Mouse (Mus musculus): Measurements from ENCODE around the gene Etnk1. TPM values are rescaled to one million over a fixed set of nuclear protein-coding genes. Genes with fewer than 3 reads are reported as not detected.

Gene Etnk1
- polyA plus RNA-seq, 1 experiment, result 38.7 TPM

GRCm38 (mm10) chr6:143176591-143176990 is 9.6 kb downstream of the Etnk1 start:
- no peak for DNase-seq
- no peak for TF ChIP-seq POLR2A (IDR thresholded peaks at IDR 0.05; ENCODE audit: borderline replicate concordance, extremely low read depth, low read depth, low read length)
- no peak for TF ChIP-seq CTCF (IDR thresholded peaks at IDR 0.05; ENCODE audit: insufficient read depth, low read length)
- Histone ChIP-seq H3K4me3 (replicated peaks; ENCODE audit: extremely low read depth, low read depth, low read length) (no peak overlapping the region), H3K4me1 (ENCODE audit: control insufficient read depth, insufficient read depth, low read length) (peaks cover 5% of the 10 kb centered on the region)
- 53% methylated on average over 9 of the region's 9 CpGs for WGBS

DNA sequence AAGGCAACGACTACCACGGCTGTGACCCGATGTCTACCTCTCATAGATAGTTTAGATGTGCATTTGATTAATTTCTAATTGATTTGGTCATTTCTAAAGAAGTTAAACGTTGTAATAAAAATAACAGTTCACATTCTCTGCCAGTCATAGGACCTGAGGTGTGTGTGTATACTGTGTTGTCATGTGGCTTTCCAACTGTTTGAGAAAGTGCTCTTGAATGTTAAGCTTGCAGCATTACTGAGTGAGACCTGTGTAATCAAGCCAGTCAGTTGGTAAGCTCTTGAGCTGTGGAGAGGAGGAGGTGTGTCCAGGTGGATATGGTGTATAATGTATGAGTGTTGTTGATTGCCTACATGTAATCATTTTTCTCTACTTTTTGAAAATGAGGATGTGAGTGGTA is 12.2 kb downstream of the Etnk1 start:
- Histone ChIP-seq H3K4me3 (replicated peaks; ENCODE audit: extremely low read depth, low read depth, low read length) (no peak overlapping the region), H3K4me1 (ENCODE audit: control insufficient read depth, insufficient read depth, low read length) (peaks cover 4% of the 10 kb centered on the region)
- DNase-seq, result no peak
- TF ChIP-seq CTCF (IDR thresholded peaks at IDR 0.05; ENCODE audit: insufficient read depth, low read length) (no peak), POLR2A (IDR thresholded peaks at IDR 0.05; ENCODE audit: borderline replicate concordance, extremely low read depth, low read depth, low read length) (no peak)
- 55% methylated on average over 4 of the region's 4 CpGs for WGBS

GRCm38 (mm10) chr6:143179733-143180132 is 12.7 kb downstream of the Etnk1 start:
- DNase-seq, result no peak
- Histone ChIP-seq H3K4me1 (ENCODE audit: control insufficient read depth, insufficient read depth, low read length) (peaks cover 4% of the 10 kb centered on the region), H3K4me3 (replicated peaks; ENCODE audit: extremely low read depth, low read depth, low read length) (no peak overlapping the region)
- 55% methylated on average over 2 of the region's 2 CpGs for WGBS
- TF ChIP-seq CTCF (IDR thresholded peaks at IDR 0.05; ENCODE audit: insufficient read depth, low read length) (no peak), POLR2A (IDR thresholded peaks at IDR 0.05; ENCODE audit: borderline replicate concordance, extremely low read depth, low read depth, low read length) (no peak)

DNA sequence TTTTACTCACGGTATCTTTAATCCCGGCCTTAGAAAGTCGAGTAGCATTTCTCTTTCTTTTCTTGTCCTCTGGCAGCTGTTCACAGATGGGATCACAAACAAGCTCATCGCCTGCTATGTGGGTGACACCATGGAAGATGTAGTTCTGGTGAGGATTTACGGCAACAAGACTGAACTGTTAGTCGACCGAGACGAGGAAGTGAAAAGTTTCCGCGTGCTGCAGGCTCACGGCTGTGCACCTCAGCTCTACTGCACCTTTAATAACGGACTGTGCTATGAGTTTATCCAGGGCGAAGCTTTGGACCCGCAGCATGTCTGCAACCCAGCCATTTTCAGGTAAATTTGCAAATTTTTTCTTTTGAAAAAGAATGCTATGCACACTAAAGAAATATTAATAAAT is 13.5 kb downstream of the Etnk1 start:
- peaks cover 6% of the 10 kb centered on the region for H3K4me1 ChIP-seq (ENCODE audit: control insufficient read depth, insufficient read depth, low read length)
- H3K4me3 ChIP-seq (replicated peaks; ENCODE audit: extremely low read depth, low read depth, low read length), result no peak overlapping the region
- TF ChIP-seq CTCF (IDR thresholded peaks at IDR 0.05; ENCODE audit: insufficient read depth, low read length) (no peak), POLR2A (IDR thresholded peaks at IDR 0.05; ENCODE audit: borderline replicate concordance, extremely low read depth, low read depth, low read length) (no peak)
- no peak for DNase-seq
- 65% methylated on average over 14 of the region's 14 CpGs for WGBS

DNA sequence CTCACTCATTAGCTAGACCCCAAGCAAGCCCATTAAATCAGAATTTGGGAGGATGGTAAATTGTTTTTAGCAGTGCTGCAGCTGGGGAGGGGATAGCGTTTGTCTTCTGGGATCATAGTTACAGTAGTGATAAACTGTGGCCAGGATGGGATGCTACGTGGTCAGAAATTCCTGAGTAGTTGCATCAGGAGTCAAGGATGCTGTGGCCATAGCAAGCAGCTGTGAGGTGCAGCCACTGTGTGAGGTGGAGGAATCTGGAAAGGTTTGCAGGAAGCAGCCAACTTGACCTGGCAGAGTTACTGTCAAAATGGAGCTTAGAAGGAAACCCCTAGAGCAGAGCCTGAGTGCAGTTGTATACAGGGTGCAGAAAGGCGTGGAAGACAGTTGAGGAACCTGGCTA is 17.1 kb downstream of the Etnk1 start:
- H3K4me3 ChIP-seq (replicated peaks; ENCODE audit: extremely low read depth, low read depth, low read length), result no peak overlapping the region
- 76% methylated on average over 3 of the region's 3 CpGs for WGBS
- peaks cover 6% of the 10 kb centered on the region for H3K4me1 ChIP-seq (ENCODE audit: control insufficient read depth, insufficient read depth, low read length)
- DNase-seq, result no peak
- TF ChIP-seq CTCF (IDR thresholded peaks at IDR 0.05; ENCODE audit: insufficient read depth, low read length), result no peak
- no peak for TF ChIP-seq POLR2A (IDR thresholded peaks at IDR 0.05; ENCODE audit: borderline replicate concordance, extremely low read depth, low read depth, low read length)

DNA sequence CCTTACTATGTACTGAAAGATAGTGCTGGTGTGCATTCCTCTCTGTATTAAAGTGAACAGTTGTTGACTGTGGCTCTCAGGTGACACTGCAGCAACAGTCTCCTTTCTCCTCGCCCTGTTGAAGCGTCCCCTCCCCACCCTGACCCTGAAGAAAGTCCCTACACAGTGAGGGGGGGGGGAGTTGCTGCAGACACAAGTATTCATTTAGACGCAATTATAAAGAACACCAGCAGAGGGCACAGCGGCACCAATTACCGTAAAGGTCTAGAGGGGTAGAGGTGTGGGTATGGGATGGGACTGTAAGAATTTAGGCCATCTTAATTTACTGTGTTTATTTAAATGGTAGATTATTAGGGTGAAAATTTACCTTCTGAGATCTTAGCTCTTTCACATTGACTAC is 17.7 kb downstream of the Etnk1 start:
- 68% methylated on average over 5 of the region's 5 CpGs for WGBS
- no peak overlapping the region for H3K4me3 ChIP-seq (replicated peaks; ENCODE audit: extremely low read depth, low read depth, low read length)
- TF ChIP-seq CTCF (IDR thresholded peaks at IDR 0.05; ENCODE audit: insufficient read depth, low read length), result no peak
- no peak for TF ChIP-seq POLR2A (IDR thresholded peaks at IDR 0.05; ENCODE audit: borderline replicate concordance, extremely low read depth, low read depth, low read length)
- no peak for DNase-seq
- peaks cover 4% of the 10 kb centered on the region; the same call in 1 of the 2 replicates for H3K4me1 ChIP-seq (ENCODE audit: control insufficient read depth, insufficient read depth, low read length)

DNA sequence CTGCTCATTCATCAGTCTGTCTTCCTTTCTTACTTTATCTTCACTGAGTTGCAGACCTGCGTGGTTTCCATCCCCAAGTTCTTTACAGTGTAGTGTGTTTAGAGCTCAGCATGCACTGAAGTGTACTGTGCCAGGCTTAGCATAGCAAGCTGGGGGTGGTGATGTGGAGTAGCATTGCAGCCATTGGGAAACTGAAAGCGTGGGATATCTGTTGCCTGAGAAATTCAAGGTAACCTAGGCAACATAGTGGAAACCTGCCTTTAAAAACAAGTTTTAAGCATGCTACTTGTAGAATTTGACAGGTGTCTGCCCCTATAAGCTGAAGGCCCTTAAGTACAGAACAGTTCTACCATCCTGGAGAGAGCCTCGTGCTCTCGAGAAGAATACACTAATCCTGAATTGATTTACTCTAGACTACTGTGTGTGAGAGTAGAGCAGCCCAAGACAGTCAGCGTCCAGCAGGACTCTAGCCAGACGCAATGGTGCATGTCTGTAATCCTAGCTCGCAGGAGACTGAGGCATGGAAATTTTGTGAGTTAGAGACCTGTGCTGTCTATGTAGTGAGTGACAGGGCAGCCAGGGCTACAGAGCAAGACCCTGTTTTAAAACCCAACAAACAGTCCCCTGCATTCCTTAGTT is 23.9 kb downstream of the Etnk1 start:
- H3K4me1 ChIP-seq (ENCODE audit: control insufficient read depth, insufficient read depth, low read length), result peaks cover 13% of the 10 kb centered on the region
- TF ChIP-seq POLR2A (IDR thresholded peaks at IDR 0.05; ENCODE audit: borderline replicate concordance, extremely low read depth, low read depth, low read length) (no peak), CTCF (IDR thresholded peaks at IDR 0.05; ENCODE audit: insufficient read depth, low read length) (no peak)
- 52% methylated on average over 7 of the region's 7 CpGs for WGBS
- H3K4me3 ChIP-seq (replicated peaks; ENCODE audit: extremely low read depth, low read depth, low read length), result no peak overlapping the region
- DNase-seq, result no peak

GRCm38 (mm10) chr6:143191477-143192098 is 24.6 kb downstream of the Etnk1 start:
- H3K4me1 ChIP-seq (ENCODE audit: control insufficient read depth, insufficient read depth, low read length), result peaks cover 13% of the 10 kb centered on the region
- TF ChIP-seq CTCF (IDR thresholded peaks at IDR 0.05; ENCODE audit: insufficient read depth, low read length) (no peak), POLR2A (IDR thresholded peaks at IDR 0.05; ENCODE audit: borderline replicate concordance, extremely low read depth, low read depth, low read length) (no peak)
- H3K4me3 ChIP-seq (replicated peaks; ENCODE audit: extremely low read depth, low read depth, low read length), result no peak overlapping the region
- WGBS, result 37% methylated on average over 9 of the region's 9 CpGs
- no peak for DNase-seq

- no peak for DNase-seq
- WGBS, result 89% methylated on average over 8 of the region's 8 CpGs
- TF ChIP-seq CTCF (IDR thresholded peaks at IDR 0.05; ENCODE audit: insufficient read depth, low read length), result no peak
- no peak for TF ChIP-seq POLR2A (IDR thresholded peaks at IDR 0.05; ENCODE audit: borderline replicate concordance, extremely low read depth, low read depth, low read length)
- Histone ChIP-seq H3K4me1 (ENCODE audit: control insufficient read depth, insufficient read depth, low read length) (peaks cover 13% of the 10 kb centered on the region), H3K4me3 (replicated peaks; ENCODE audit: extremely low read depth, low read depth, low read length) (no peak overlapping the region)
Observed at GRCm38 (mm10) chr6:143192709-143193108, 25.7 kb downstream of the Etnk1 start.

- TF ChIP-seq CTCF (IDR thresholded peaks at IDR 0.05; ENCODE audit: insufficient read depth, low read length) (no peak), POLR2A (IDR thresholded peaks at IDR 0.05; ENCODE audit: borderline replicate concordance, extremely low read depth, low read depth, low read length) (no peak)
- H3K4me1 ChIP-seq (ENCODE audit: control insufficient read depth, insufficient read depth, low read length), result peaks cover 13% of the 10 kb centered on the region
- 89% methylated on average over 10 of the region's 10 CpGs for WGBS
- DNase-seq, result no peak
- H3K4me3 ChIP-seq (replicated peaks; ENCODE audit: extremely low read depth, low read depth, low read length), result no peak overlapping the region
Observed at GRCm38 (mm10) chr6:143193166-143193565, 26.1 kb downstream of the Etnk1 start.
